Mouse (Mus musculus) adrenal gland (tissue): Measurements from ENCODE around the gene Gpr1.

Experiments used
- intact Hi-C: fragments of 180-260 bp; cut with DNase I; formaldehyde crosslinking; loops from one replicate; pipeline ENCODE4 v1.15.1; 2025
- long read RNA-seq, 2 experiments: library from polyadenylated mRNA; unstranded; transcript quantifications; one replicate each; pipeline ENCODE4 v2.0.0; 2020; ENCODE audit warnings: borderline replicate concordance in 1 of 2; ENCODE audit not compliant: insufficient replicate concordance in 1 of 2

Gpr1 gene
- long read RNA-seq, experiment 1, partial matches to known transcripts: 1 of 1 reads
- long read RNA-seq, experiment 1, other reads (novel, unspliced or antisense): 0 of 1 reads
- long read RNA-seq, experiment 2: 0 reads

DNA sequence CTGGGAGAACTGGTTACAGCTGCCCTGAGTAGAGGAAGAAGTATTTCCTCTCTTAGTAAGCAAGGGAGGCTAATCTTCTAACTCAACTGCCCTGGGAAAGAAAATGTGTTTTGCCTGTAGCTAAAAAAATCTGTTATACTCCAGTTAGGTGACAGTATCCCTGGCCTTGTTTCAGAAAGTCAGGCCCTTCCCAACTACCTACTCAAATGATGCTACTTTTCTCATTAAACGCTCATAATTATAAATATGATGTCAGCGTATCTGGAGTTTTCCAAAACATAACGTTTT lies at the start of gene Gpr1:
Gene Gpr1, minus strand, starts transcription at position 273 of the 288 bp plus-strand sequence.
- intact Hi-C loops: no loop called here

DNA sequence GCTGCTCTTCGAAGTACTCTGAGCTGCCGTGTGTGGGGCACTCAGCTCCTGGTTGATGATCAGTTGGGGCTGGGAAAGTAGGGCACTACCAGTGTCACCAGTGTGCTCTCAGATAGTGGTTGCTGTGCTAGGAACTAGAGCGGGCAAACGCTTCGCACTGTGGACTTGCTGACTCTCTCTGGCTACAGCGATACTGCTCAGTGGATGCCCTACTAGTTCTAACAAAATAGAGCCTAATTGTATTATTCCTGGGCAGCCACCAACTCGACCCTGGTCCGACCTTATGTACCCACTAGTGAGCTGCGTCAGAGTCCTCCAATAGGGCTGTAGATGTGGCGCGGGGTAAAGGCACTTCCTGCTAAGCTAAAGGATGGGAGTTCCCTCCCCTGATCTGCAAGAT lies 49.3 kb upstream of the Gpr1 start:
- intact Hi-C loops: no loop called here

DNA sequence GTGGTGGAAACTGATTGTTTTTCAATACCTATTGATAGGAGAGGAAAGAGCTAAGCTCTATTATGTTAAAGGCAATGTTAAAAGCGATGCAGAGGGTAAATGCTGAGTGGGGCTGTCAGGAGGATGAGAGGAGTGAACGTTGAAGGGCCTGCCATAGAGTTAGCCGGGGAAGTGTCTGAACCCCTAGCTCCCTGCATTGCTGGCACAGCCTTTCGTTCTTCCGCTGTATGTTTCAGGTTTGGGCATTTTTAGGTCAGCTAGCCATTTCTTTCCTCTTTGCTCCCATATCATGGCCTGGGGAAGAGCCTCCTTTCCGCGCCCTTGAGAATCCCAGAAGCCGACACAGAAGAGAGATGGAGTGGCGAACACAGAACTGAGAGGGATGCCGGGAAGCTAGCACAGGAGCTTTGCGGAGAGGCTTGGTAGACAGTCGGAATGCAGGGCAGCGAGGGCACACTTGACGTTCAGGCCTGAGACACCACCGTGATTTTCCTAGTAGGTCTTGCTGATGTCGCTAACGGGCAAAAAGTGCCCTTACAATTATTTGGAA lies 46.8 kb upstream of the Gpr1 start:
- intact Hi-C loops: no loop called here

DNA sequence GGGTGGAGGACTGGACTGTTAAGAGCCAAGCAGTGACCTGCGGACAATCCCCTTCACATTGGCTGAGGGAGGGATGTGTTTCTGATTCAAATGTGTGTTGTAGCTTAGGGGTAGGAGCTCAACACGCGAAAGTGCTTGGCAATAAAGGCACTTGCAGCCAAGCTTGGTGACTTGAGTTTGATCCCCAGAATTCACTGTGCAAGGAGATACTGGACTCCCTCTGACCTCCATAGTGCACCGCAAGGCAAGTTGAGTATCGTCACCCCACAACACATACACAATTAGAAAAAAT lies 46.3 kb upstream of the Gpr1 start:
- intact Hi-C loops: no loop called here

DNA sequence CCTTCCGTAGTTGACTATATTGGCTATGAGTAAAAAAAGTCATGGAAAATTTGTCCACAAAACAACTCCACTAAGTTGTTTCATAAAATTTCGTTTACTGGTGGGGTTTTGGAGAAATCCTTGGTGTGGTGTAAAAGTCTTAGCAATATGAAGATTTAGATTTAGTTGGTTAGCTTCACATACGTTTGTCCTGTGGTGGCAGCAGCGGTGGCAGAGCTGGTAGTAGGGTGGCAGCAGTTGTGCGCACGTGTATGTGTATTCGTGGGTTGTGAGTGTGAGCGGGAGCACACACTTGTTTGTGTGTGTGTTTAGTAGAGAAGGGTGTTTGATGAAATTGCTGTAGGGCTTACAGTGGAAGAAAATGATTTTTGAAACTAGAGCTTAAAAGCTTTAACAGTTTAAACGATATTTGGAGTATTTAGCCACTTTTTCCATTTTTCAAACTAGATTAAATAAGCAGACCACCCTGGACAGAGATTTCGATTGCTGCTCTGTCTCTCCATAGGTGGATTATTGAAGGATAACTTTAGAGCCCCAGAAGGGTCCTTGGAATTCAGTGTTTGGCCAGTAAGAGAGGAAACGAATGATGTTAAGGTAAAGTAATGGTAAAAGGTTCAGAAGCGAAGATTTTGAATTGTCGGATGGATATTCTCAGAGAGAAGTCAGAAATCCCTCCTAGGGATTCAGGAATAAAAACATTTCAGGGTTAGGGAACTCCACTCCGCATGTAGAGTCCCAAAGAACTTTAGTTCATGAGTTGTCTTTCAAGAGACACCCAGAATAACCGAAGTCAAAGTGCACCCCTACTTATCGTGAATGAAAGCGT lies 45.8 kb upstream of the Gpr1 start:
- intact Hi-C loops: no loop called here

DNA sequence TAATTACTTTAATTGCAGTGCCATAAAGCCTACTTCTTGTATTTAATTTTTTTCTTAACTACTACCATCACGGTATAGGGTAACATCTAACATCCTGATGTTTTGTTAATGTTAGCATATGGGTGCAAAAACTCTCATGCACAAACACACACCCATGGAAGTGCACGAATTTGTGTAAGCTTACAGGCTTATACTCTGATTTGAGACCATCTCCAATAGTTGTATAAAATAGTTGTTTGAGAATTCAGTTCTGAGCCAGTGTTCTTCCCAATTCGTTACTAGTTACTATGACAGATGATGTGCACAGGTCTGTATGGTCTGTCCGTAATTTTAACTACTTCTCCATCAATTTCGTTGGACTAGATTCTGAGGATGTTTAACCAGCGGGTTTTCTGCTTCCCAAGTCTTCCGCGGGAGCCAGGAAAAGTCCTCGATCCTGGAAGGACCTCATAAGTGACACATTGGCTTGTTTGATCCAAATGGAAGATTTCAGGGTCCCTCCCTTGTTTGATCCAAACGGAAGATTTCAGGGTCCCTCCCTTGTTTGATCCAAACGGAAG lies 45.0 kb upstream of the Gpr1 start:
- intact Hi-C loops: no loop called here

DNA sequence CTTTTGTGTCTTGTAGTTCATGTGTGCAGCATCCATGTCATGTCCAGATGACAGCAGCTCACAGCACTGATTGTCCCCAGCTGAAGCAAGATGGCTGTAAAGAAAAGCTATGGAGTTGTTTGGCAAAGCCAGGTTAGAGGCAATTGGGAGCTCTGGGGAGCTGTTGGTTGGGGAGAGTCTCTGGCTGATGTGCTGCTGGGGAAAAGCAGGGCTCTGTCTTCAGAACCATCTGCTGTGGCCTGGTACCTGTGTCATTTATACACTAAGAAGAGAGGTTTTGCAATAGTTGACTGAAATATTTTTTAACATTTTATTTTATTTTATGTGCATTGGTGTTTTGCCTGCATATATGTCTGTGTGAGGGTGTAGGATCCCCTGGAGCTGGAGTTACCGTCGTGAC lies 44.2 kb upstream of the Gpr1 start:
- intact Hi-C loops: no loop called here

DNA sequence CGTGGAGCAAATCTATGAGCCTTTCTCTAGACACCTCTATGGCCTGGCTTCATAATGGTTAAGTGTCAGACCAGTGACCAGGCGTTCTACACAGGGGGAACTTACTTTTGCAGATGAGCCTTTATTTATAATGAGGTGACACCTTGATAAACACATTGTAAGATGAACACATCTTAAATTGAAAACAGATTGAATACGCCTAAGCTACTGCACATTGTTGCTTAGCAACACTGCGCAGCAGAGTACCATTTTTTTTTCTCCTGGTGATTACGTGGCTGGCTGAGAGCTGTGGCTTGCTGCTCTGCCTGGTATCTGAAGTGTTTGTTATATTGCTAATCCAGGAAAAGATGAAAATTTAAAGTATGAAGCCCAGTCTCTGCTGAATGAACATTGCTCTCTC lies 41.7 kb upstream of the Gpr1 start:
- intact Hi-C loops: no loop called here

DNA sequence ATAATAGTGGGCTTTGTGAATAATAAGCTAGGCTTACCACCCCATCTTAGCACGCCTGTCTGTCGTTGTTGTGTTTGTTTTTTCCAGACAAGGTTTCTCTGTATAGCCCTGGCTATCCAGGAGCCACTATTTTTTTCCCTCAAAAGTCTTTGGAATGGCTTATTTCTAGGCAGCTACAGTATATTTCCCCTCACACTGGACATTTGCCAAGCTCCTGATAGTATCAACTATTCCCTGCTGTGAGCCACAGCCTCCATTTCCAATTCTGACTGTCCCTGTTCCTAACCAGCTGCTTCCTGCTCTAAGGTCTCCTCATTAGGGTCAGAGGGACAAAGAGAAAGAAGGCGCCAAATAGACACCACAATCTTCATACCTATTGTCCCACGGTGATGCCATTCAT lies 40.8 kb upstream of the Gpr1 start:
- intact Hi-C loops: no loop called here

DNA sequence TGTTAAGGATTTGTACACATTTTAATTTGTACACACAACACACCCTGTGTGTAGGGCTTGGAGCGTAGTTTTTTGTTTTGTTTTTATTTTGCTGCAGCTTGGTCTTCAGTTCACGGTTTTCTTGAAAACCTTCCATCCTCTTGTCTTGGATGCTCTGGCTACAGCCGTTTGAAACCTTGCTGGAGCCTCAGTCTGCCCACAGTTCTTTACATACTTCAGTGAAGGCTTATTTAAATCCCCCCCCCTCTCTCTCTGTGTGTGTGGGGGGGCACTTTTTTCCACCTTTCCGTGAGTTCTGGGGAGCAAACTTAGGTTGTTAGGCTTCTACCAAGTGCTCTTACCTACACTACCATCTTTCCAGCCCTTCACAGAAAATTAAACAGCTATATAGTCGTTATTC lies 38.9 kb upstream of the Gpr1 start:
- intact Hi-C loops: loop anchor here (5.0 kb wide), 1 partner anchor 71 kb away; no protein-coding TSS in a partner anchor

DNA sequence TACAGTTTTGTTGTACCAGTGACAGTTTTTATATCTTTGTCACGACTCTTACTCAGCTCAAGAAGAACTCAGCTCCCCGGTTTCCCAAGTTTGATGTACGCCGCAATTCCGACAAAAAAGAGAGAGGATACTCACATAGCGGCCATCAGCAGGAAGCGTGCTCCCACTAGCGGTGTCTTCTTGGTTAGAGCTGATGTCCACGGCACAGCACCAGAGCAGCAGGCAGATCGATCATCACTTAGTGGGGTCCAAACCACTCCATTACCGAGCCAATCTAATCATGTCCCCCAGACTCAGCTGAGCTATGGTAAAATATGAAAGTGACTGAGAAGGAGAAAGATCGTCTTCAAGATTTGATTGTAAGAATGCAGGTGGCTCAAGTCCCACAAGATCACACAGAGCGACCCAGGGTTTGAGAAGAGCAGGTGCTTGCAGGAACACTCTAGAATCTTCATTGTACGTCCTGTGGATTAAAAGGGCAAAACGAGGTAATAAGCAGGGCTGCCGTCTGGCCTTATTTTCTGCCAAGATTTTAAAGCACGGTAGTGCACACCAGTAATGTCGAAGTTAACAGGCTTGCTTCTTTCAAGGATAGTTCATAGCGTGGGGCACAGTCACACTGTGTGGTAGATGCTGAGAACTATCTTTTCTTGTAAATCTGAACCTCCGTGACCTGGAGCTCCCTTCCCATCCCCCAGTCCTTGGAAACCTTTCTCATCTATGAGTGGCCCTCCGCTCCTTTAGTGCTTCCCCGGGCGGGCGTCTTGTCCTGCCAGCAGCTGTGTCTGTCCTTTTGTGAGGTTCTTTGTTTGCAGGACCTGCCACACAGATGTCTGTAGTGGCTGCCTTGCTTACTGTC lies 38.2 kb upstream of the Gpr1 start:
- intact Hi-C loops: loop anchor here (5.0 kb wide), 1 partner anchor 70 kb away; no protein-coding TSS in a partner anchor

DNA sequence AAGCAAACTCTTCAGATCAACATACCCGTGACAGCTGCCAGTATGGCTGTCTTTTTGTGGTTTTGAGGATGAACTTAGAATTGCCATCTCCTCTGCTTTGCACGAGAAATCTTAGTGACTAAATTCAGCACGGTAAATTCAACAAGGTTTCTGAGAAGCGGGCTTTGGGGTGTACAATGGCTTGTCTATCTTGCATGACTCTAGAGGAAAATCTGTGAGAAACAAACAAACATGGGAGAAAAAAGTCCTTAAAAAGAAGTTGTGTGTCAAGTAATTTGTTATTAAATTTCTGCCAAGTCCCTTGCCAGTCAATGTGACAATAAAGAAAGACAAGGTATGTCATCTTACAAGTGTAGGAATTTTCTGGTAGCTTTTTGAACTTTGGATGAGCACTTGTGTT lies 34.9 kb upstream of the Gpr1 start:
- intact Hi-C loops: no loop called here

DNA sequence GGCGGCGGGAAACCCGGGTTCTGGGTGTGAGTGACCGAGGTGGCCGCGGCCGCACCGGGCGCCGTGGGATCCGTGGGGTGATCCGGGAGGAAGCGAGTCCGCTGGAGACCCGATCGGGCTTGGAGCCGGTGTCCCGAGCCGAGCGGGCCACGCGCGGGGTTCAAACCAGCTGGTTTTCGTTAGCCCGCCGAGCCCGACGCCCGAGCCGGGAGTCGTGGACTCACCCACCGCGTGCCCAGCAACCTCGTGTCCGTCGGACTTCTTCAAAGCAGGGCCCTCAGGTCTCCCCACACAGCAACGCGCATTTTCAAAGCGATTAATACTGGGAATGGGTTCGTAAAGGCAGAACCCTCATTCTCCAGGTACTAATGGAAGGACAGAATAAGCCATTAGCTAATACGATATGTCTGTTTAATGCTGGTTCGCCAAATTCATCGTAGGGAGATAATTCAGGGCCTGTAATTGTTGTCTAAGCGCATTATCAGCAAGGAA lies 34.1 kb upstream of the Gpr1 start:
- intact Hi-C loops: no loop called here

DNA sequence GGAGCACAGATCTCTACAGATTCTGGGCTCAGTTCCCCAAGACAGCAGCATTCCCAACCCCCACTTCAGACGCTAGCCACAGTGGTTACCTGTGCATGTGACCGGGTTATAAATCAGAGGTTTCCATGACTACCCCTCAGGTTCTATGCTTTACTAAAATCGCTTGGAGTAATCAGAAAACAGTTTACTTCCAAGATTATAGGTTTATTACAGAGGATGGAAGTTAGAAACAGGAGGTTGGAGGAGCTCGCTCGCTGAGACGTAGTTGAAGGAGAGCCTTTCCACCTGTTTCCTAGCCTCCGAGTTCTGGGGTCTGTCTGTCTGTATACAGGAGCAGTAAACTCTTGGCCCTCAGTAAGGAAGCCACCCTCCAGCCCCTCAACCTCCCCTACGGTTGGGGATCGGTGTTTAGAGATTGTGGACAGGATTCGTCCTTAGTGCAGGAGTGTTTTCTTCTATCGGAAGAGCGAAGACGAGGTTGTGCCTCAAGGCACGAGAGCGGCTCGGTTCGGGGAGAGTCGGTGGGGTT lies 33.6 kb upstream of the Gpr1 start:
- intact Hi-C loops: no loop called here

DNA sequence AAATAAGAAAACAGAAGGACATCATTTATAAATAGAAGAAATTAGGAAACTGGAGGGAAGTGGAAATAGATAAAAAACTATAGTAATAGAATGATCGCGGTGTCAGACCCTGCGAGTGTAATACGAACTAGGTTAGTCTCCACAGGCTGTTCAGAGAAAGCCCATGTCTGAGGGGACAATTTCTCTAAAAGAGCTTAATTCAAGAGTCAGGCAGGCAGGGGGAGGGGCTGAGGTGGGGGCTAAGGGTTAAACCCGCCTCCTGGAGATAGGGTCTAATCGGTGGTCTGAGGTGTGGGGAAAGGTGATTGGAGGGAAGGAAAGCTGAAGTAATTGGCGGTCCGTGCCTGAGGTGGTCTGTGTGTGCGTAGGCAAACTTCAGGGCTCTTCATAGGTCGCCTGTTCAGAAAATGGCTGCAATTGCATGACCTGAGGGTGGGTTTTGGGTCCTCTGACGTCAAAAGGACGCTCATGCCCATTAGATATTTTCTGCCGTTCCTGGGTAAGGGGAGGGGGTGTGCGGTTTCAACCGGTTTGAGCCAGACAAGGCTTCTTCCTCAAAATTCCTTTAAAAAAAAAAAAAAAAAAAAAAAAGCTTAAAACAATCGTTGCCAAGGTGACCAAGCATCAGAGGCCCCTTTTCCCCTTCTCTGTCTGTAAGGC lies 32.6 kb upstream of the Gpr1 start:
- intact Hi-C loops: no loop called here

DNA sequence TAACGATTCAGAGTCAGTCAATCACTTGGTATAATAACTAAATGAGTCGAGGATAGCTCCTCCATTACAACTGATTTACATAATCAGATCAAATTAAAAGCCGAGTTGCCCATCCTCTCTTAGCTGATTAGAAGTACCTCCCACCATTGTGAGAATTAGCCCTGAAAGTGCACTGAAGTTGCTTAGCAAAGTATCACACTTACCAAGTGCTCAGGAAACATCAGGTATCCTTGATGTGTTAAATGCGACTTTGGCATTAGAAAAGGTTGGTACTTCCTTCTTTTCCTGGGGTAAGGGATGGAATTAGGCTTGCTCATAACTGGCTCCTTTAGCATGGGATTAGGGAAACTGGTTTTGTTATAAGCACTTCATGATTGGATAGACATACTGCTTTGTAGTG lies 29.5 kb upstream of the Gpr1 start:
- intact Hi-C loops: no loop called here

DNA sequence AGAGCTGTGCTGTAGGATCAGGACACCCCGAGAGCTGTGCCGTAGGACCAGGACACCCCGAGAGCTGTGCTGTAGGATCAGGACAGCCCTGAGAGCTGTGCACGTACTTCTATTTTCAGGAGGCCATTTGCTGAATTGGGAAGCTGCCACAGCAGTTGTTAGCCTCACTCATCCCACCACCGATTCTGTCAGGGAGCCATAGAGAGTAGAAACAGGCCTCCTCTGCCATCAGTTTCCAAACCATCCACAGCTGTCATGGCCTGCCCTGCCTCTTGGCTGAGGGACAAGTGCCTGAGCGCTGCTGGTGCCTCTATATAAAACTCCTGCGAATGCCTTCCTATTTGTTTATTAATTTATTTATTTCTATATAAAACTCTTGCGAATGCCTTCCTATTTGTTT lies 25.4 kb upstream of the Gpr1 start:
- intact Hi-C loops: no loop called here

DNA sequence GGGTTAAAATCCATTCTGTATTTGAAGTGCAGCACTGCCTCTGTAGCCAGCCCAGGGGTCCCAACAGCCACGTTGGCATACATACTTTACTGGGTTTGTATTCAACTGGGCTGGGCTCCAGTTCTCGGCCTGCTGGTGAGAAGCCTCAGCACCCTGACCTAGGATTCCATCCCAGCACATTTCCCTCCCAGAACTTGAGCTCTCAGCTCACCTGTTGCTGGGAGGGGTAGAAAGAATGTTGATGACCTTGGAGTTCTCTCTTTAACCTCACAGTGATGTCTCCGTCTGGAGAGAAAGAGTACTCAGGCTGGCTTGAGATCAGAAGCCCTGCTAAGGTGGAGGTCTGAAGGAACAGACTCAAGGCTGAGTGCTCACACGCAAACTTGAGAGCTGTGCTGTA lies 25.0 kb upstream of the Gpr1 start:
- intact Hi-C loops: no loop called here

DNA sequence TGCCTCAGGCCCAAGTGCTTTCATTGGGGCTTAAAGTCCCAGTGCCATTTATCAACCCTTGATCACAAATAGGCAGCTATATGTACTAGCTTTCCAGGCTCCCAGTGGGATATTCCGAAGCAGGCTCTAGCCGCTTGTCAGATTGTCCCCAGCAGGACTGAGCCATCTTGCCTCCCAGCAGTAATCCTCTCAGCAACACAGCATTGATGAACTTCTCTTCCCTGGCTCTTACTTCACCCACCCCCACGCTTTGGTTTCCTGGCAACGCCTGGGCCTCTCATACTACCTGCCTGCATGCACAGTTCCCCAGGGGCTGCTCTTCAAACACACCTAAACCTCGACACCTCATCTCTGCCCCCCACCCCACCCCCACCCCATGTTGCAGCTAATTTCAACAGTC lies 23.0 kb upstream of the Gpr1 start:
- intact Hi-C loops: no loop called here

DNA sequence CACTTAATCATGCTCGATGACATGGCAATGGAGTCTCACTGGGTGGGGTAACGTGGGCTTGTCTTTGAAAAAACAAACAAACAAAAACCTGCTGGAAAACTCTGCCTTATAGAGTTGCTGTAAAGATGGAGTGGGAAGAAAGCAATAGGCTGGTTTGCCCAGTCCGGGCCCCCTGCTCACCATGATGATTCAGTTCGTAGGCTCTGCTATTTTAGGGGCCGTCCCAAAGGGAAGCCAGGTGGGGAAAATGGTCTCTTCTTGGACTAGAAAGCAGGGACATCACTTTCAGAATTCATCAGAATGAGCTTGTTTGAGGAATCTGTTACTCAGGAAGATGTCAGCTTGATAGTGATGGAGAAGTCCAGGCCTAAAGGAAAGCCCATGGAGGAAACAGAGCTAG lies 12.9 kb upstream of the Gpr1 start:
- intact Hi-C loops: no loop called here

DNA sequence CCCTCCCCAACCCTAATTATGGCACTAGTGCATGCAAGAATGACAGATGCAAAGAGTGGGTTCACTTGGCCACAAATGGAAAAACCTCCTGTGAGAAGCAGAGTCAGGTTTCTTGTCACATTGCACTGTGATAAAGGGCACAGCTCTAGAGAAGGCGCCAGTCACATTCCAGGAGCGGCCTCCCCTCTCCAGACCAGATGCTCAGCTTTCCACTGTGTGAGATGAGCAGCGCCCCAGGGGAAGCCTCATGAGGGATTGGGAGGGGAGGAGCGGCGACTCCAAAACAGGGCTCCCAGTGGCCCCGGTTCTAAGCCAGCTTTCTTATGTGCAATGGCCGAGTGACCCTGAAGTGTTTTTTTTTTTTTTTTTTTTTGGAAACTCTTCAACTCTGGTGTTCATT lies 11.5 kb upstream of the Gpr1 start:
- intact Hi-C loops: no loop called here
